Mouse (Mus musculus): ENCODE measurements around the gene Fbxw9. TPM values are rescaled to one million over a fixed set of nuclear protein-coding genes. Genes with fewer than 3 reads are reported as not detected.

Fbxw9 gene
- total and polyA plus RNA-seq, 3 experiments, result 10.6 to 13.9 TPM; not detected in 1

DNA sequence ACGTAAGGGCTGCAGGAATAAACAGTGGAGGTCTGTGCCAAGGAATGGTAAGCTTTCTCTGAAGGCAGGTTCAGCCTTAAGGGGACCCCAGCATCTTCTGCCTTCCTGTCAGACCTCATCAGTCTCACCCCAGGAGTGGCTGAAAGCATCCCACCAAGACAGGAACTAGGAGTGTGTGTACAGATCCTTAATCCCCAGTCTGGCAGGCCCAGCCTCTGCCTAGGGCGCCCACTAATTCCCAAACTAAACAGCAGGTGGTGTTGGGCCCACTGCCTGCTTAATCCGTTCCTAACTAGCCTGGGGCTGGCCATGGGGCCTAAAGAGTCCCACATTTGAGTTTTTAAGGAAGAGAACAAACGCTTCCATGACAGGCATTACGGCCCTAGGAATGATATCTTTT lies 42.6 kb upstream of the Fbxw9 start:
- no peak for DNase-seq (ENCODE audit: low read depth, low spot score)
- Histone ChIP-seq H3K9me3 (replicated peaks; ENCODE audit: insufficient read depth, low read length) (no peaks in the 10 kb centered on the region), H3K27ac (ENCODE audit: control insufficient read depth, low read depth, low read length) (no peak overlapping the region), H3K4me3 (ENCODE audit: control insufficient read depth in 1 of 2, insufficient read depth in 1 of 2, low read depth in 2 of 2, low read length in 2 of 2) (no peak overlapping the region), H3K79me2 (ENCODE audit: control insufficient read depth, insufficient read depth, low read length, poor library complexity) (peaks cover 2% of the 10 kb centered on the region; the same call in 1 of the 2 replicates), H3K36me3 (ENCODE audit: control insufficient read depth in 1 of 2, insufficient read depth in 2 of 2, low read length in 2 of 2) (no peaks in the 10 kb centered on the region), H3K4me1 (ENCODE audit: control insufficient read depth in 1 of 2, insufficient read depth in 2 of 2, low read length in 2 of 2) (no peaks in the 10 kb centered on the region), H3K9ac (ENCODE audit: control insufficient read depth, low read depth, low read length, poor library complexity, severe bottlenecking) (no peak overlapping the region), H3K27me3 (ENCODE audit: control insufficient read depth in 1 of 2, insufficient read depth in 2 of 2, low read length in 2 of 2) (no peaks in the 10 kb centered on the region)
- TF ChIP-seq GABPA (IDR thresholded peaks at IDR 0.05; ENCODE audit: low read depth, low read length), result no peak
- TF ChIP-seq GATA1 (IDR thresholded peaks at IDR 0.05; ENCODE audit: low read depth, low read length), result no peak
- TF ChIP-seq SMC3 (IDR thresholded peaks at IDR 0.05; ENCODE audit: low read depth, low read length), result no peak
- no peak for TF ChIP-seq ZMIZ1 (IDR thresholded peaks at IDR 0.05; ENCODE audit: low read depth, low read length)
- no peak for TF ChIP-seq RAD21 (IDR thresholded peaks at IDR 0.05; ENCODE audit: low read depth, low read length)
- TF ChIP-seq KAT2A (conservative IDR thresholded peaks at IDR 0.05; ENCODE audit: low read depth, low read length), result no peak
- TF ChIP-seq HCFC1 (IDR thresholded peaks at IDR 0.05; ENCODE audit: low read depth, low read length), result no peak
- TF ChIP-seq TCF12 (IDR thresholded peaks at IDR 0.05; ENCODE audit: low read depth, low read length), result no peak
- TF ChIP-seq MAZ (IDR thresholded peaks at IDR 0.05; ENCODE audit: low read depth, low read length), result no peak
- TF ChIP-seq NELFE (IDR thresholded peaks at IDR 0.05; ENCODE audit: low read depth, low read length), result no peak
- no peak for TF ChIP-seq MYC (IDR thresholded peaks at IDR 0.05; ENCODE audit: low read depth, low read length)

DNA sequence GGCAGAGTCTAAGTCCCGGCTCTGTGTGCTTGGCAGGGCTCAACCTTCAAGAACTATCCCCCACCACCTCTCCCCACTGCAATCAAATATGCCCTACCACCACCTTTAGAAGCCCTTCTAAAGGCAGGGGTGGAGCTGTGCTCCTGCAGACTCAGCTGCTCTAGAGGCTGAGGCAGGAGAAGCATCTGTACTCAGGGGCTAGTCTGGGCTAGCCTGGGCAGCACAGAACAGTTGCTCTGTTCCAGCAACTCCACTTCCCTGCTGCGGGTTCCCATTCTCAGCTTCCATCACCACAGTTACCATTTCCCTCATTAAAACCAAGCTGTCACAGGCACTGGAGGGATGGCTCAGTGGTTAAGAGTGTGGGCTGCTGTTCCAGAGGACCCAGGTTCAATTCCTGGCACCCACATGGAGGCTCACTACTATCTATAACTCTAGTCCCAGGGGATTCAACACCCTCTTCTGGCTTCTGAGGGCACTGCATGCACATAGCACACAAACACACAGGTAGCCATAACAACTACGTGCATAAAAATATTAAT lies 38.3 kb upstream of the Fbxw9 start:
- Histone ChIP-seq H3K9me3 (replicated peaks; ENCODE audit: insufficient read depth, low read length) (no peaks in the 10 kb centered on the region), H3K4me3 (ENCODE audit: control insufficient read depth in 1 of 2, insufficient read depth in 1 of 2, low read depth in 2 of 2, low read length in 2 of 2) (no peak overlapping the region), H3K27ac (ENCODE audit: control insufficient read depth, low read depth, low read length) (no peak overlapping the region), H3K9ac (ENCODE audit: control insufficient read depth, low read depth, low read length, poor library complexity, severe bottlenecking) (no peak overlapping the region), H3K27me3 (ENCODE audit: control insufficient read depth in 1 of 2, insufficient read depth in 2 of 2, low read length in 2 of 2) (no peaks in the 10 kb centered on the region), H3K36me3 (ENCODE audit: control insufficient read depth in 1 of 2, insufficient read depth in 2 of 2, low read length in 2 of 2) (peaks cover 0 to 5% of the 10 kb centered on the region in 2 experiments; a peak in 2 of 4 replicates), H3K4me1 (ENCODE audit: control insufficient read depth in 1 of 2, insufficient read depth in 2 of 2, low read length in 2 of 2) (peaks cover 3 to 5% of the 10 kb centered on the region in 2 experiments; a peak in 3 of 4 replicates), H3K79me2 (ENCODE audit: control insufficient read depth, insufficient read depth, low read length, poor library complexity) (peaks cover 18% of the 10 kb centered on the region)
- TF ChIP-seq CTCF (IDR thresholded peaks at IDR 0.05 in 2 of 3, conservative IDR thresholded peaks at IDR 0.05 in 1 of 3; ENCODE audit: control insufficient read depth in 1 of 3, insufficient read depth in 1 of 3, low read depth in 2 of 3, low read length in 3 of 3, poor library complexity in 1 of 3, severe bottlenecking in 1 of 3) (peak in 2 of 3 experiments; percentile 6 to 15; a peak in 1 of 6 replicates), ETS1 (IDR thresholded peaks at IDR 0.05; ENCODE audit: low read depth, low read length) (no peak), POLR2AphosphoS2 (IDR thresholded peaks at IDR 0.05; ENCODE audit: low read length) (no peak), NELFE (IDR thresholded peaks at IDR 0.05; ENCODE audit: low read depth, low read length) (no peak)
- no peak for DNase-seq (ENCODE audit: low read depth, low spot score)

DNA sequence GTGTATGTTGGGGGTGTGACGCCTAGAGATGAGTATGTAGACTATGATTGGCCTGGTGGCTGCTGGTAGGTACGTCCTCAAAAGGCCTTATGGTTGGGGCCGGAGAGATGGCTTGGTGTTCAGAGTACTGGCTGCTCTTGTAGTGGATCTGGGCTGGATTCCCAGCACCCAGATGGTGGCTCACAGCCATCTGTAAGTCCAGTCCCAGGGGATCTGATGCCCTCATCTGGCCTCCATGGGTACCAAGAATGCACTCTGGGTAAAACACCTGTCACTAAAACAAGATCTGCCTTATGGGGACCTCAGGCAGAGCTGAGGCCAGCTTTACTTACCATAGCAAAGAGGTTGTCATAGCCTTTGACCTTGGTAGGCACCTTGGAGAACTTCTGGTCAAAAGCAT lies 36.0 kb upstream of the Fbxw9 start:
- peak overlapping the region in 1 of 2 experiments; percentile 91; a peak in 2 of 4 replicates for H3K4me3 ChIP-seq (ENCODE audit: control insufficient read depth in 1 of 2, insufficient read depth in 1 of 2, low read depth in 2 of 2, low read length in 2 of 2)
- TF ChIP-seq POLR2AphosphoS5 (IDR thresholded peaks at IDR 0.05; ENCODE audit: borderline replicate concordance, low read depth, low read length), result no peak
- no peak for TF ChIP-seq MYC (IDR thresholded peaks at IDR 0.05; ENCODE audit: low read depth, low read length)
- no peak for TF ChIP-seq E2F4 (IDR thresholded peaks at IDR 0.05; ENCODE audit: borderline replicate concordance, low read depth, low read length)
- no peak for TF ChIP-seq JUND (IDR thresholded peaks at IDR 0.05; ENCODE audit: low read depth, low read length)
- no peak for TF ChIP-seq ZC3H11A (IDR thresholded peaks at IDR 0.05; ENCODE audit: low read depth, low read length)
- TF ChIP-seq KAT2A (conservative IDR thresholded peaks at IDR 0.05; ENCODE audit: low read depth, low read length), result no peak
- no peak for TF ChIP-seq RAD21 (IDR thresholded peaks at IDR 0.05; ENCODE audit: low read depth, low read length)
- no peak for TF ChIP-seq HCFC1 (IDR thresholded peaks at IDR 0.05; ENCODE audit: low read depth, low read length)
- TF ChIP-seq USF1 (IDR thresholded peaks at IDR 0.05; ENCODE audit: low read depth, low read length), result no peak
- TF ChIP-seq NRF1 (IDR thresholded peaks at IDR 0.05; ENCODE audit: insufficient read depth, low read depth, low read length, poor library complexity, severe bottlenecking), result no peak
- no peak for TF ChIP-seq CHD2 (IDR thresholded peaks at IDR 0.05; ENCODE audit: low read length)
- no peak for TF ChIP-seq ZKSCAN1 (IDR thresholded peaks at IDR 0.05; ENCODE audit: low read depth, low read length)
- no peak for TF ChIP-seq TCF12 (IDR thresholded peaks at IDR 0.05; ENCODE audit: low read depth, low read length)
- H3K27ac ChIP-seq (ENCODE audit: control insufficient read depth, low read depth, low read length), result no peak overlapping the region
- no peaks in the 10 kb centered on the region for H3K9me3 ChIP-seq (replicated peaks; ENCODE audit: insufficient read depth, low read length)
- H3K36me3 ChIP-seq (ENCODE audit: control insufficient read depth in 1 of 2, insufficient read depth in 2 of 2, low read length in 2 of 2), result peaks cover 0 to 12% of the 10 kb centered on the region in 2 experiments; a peak in 3 of 4 replicates
- H3K4me1 ChIP-seq (ENCODE audit: control insufficient read depth in 1 of 2, insufficient read depth in 2 of 2, low read length in 2 of 2), result peaks cover 9 to 14% of the 10 kb centered on the region in 2 experiments; a peak in 3 of 4 replicates
- H3K27me3 ChIP-seq (ENCODE audit: control insufficient read depth in 1 of 2, insufficient read depth in 2 of 2, low read length in 2 of 2), result no peaks in the 10 kb centered on the region
- DNase-seq (ENCODE audit: low read depth, low spot score), result no peak
- H3K79me2 ChIP-seq (ENCODE audit: control insufficient read depth, insufficient read depth, low read length, poor library complexity), result peaks cover 40% of the 10 kb centered on the region
- peak overlapping the region; percentile 90 for H3K9ac ChIP-seq (ENCODE audit: control insufficient read depth, low read depth, low read length, poor library complexity, severe bottlenecking)
